Mouse (Mus musculus): ENCODE measurements at regions not wholly inside any gene's neighbourhood (a gene's known extent, or its start where the extent isn't known, plus 50 kb on each side); places are given as distances from the start of the nearest gene placed in this dataset.

- intact Hi-C loops (cut with DNase I) = no loop called here
- DNase-seq (ENCODE audit: low spot score in 2 of 2) = peak in 1 of 2 experiments; percentile 18
These were observed 118.2 kb upstream of the Gm21876 start for GRCm38 (mm10) chrX:21293666-21294065.

DNA sequence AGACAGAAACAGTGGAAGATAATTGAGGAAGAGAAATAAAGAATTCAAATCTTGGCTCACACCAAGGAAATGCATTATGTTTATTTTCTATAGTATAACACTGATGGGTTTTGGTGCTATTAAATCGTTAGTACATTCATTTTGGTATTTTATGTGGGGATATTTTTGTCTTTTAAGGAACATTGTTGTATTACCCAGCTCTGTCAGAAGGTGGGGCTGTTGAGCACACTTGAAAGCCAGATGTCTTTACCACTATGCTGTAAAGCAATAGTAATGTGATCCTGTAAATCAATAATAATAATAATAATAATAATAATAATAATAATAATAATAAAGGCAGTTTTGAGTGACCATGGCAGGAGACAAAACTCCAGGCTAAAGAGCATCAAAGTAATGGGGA lies 120.0 kb upstream of the Gm21876 start:
- intact Hi-C loops (cut with DNase I) = no loop called here

DNA sequence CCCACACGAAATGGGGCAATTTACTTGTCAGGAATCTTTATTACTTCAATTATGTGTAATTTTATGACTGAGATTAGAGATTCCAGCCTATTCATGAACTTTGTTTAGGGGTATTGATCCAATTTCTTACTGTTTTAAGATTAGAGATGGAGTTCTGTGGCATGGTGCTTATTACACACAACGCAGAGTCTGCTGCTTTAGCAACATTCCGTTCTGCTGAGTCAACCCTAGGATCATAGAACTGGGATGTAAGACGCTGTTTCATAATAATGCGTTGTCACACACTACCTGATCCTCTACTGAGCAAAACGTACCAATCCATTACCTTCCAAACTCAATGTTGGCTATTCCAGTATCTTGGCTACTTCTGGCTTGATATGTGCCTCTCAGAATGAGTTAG lies 121.9 kb upstream of the Gm21876 start:
- intact Hi-C loops (cut with DNase I) = no loop called here

More for the DNA sequence above, 120.0 kb upstream of the Gm21876 start:
- DNase-seq (ENCODE audit: low spot score in 2 of 2) = no peak

GRCm38 (mm10) chrX:21334499-21335032 lies 149.8 kb upstream of the Agtr2 start:
- DNase-seq (ENCODE audit: low spot score in 2 of 2) = peak in 1 of 2 experiments; percentile 3
- intact Hi-C loops (cut with DNase I) = no loop called here

More for the DNA sequence above, 121.9 kb upstream of the Gm21876 start:
- DNase-seq (ENCODE audit: low spot score in 2 of 2) = no peak

GRCm38 (mm10) chrX:21344397-21344796 lies 139.9 kb upstream of the Agtr2 start:
- no peak for DNase-seq (ENCODE audit: low spot score in 2 of 2)
- intact Hi-C loops (cut with DNase I) = no loop called here

GRCm38 (mm10) chrX:21350503-21350902 lies 133.8 kb upstream of the Agtr2 start:
- intact Hi-C loops (cut with DNase I) = no loop called here

GRCm38 (mm10) chrX:21352350-21352749 lies 132.0 kb upstream of the Agtr2 start:
- intact Hi-C loops (cut with DNase I) = no loop called here
- DNase-seq (ENCODE audit: low spot score in 2 of 2) = peak; percentile 15 to 37

More at GRCm38 (mm10) chrX:21350503-21350902, 133.8 kb upstream of the Agtr2 start:
- DNase-seq (ENCODE audit: low spot score in 2 of 2) = peak; percentile 17 to 32

DNA sequence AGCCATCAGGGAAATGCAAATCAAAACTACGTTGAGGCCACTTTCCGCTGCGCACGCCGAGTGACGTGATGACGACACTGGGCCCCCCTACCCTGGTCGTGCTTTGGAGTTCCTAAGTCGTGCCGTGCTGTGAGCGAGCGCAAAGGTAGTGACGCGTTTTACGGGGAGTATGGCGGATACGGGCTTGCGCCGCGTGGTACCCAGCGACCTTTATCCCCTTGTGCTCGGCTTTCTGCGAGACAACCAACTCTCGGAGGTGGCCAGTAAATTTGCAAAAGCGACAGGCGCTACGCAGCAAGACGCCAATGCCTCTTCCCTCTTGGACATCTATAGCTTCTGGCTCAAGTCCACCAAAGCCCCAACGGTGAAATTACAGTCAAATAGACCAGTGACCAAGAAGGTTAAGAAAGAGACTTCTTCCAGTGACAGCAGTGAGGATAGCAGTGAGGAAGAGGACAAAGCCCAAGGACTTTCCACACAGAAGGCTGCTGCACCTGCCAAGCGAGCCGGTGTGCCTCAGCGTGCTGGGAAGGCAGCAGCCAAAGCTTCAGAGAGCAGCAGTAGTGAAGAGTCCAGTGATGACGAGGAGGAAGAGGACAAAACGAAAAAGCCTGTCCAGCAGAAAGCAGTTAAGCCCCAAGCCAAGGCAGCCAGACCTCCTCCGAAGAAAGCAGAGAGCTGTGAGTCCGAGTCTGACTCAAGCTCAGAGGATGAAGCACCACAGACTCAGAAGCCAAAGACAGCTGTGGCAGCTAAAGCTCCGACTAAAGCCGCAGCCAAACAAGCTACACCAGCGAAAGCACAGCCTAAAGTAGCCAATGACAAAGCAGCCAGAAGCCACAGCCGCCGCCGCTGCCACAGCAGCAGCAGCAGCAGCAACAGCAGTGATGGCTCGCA lies 123.3 kb upstream of the Agtr2 start:
- peak; percentile 60 to 65 for DNase-seq (ENCODE audit: low spot score in 2 of 2)
- intact Hi-C loops (cut with DNase I) = no loop called here

DNA sequence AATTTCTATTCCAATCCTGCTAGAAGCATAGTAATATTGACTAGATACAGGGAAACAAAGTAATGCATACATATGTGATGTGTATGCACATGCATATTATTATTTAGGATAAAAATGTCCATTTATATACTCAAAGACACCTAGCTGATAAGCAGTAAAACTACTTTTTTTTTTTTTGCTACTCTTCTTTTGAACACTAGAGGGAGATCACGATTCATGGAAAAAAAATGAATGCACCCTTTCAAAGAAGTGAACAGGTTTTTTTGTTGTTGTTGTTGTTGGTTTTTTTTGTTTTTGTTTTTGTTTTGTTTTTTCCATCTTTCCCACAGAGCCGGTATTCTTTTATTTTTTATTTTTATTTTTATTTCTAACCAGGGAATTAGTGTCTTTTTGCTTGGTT lies 99.1 kb upstream of the Agtr2 start:
- no peak for DNase-seq (ENCODE audit: low spot score in 2 of 2)
- intact Hi-C loops (cut with DNase I) = loop anchor here (5.0 kb wide), 1 partner anchor 1912 kb away; no protein-coding TSS in a partner anchor

GRCm38 (mm10) chrX:21389992-21390391 lies 94.4 kb upstream of the Agtr2 start:
- intact Hi-C loops (cut with DNase I) = loop anchor here (5.0 kb wide), 1 partner anchor 1907 kb away; no protein-coding TSS in a partner anchor
- no peak for DNase-seq (ENCODE audit: low spot score in 2 of 2)

DNA sequence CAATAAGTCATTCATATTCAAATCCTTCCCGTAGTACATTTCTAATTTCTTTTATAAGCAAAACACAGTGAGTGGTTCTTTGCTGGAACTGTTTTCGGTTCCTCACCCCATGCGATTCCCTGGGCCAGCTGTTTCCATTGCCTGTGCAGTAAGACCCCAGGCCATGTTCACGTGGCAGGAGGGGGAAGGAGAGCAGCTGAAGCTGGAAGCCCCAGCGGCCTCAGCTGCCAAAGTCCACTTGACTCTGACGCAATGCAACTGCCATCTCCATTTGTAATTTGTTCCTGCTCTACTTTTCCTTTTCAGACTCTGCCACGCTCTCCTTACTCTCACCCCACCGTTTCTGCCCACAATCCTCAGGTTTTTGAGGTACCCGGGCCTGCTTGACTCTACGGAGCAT lies 91.1 kb upstream of the Agtr2 start:
- intact Hi-C loops (cut with DNase I) = no loop called here
- peak in 1 of 2 experiments; percentile 3 for DNase-seq (ENCODE audit: low spot score in 2 of 2)

GRCm38 (mm10) chrX:21424797-21425196 lies 59.5 kb upstream of the Agtr2 start:
- intact Hi-C loops (cut with DNase I) = no loop called here
- DNase-seq (ENCODE audit: low spot score in 2 of 2) = no peak

GRCm38 (mm10) chrX:21428081-21428480 lies 56.3 kb upstream of the Agtr2 start:
- DNase-seq (ENCODE audit: low spot score in 2 of 2) = no peak
- intact Hi-C loops (cut with DNase I) = no loop called here

GRCm38 (mm10) chrX:21433501-21433900 lies 50.8 kb upstream of the Agtr2 start:
- no peak for DNase-seq (ENCODE audit: low spot score in 2 of 2)
- intact Hi-C loops (cut with DNase I) = no loop called here
